Mouse (Mus musculus) stomach, embryonic 16.5 days (tissue): ENCODE measurements around the gene 1700001L19Rik. TPM values are rescaled to one million over a fixed set of nuclear protein-coding genes. Genes with fewer than 3 reads are reported as not detected.
A peak's percentile ranks its signal among the peaks of the same experiment; 100 is the strongest.

Experiments used
- ATAC-seq: fragments of 200-750 bp; cut with Nextera tagmentation; 2 replicates; pipeline ENCODE4 v1.8.0; 2017; ENCODE audit warnings: moderate number of reproducible peaks, moderate TSS enrichment; ENCODE audit not compliant: insufficient read depth, low FRiP score
- H3K27ac ChIP-seq: fragments of 300-500 bp; sonication (generic); 2 replicates; pipeline ENCODE4 v1.5.1; 2014; ENCODE audit warnings: low read length
- H3K27me3 ChIP-seq: fragments of 300-500 bp; sonication (generic); 2 replicates; pipeline ENCODE4 v1.6.1; 2014; ENCODE audit warnings: low read length, control low read depth, mixed read lengths; ENCODE audit not compliant: control insufficient read depth, insufficient read depth
- H3K36me3 ChIP-seq: fragments of 300-500 bp; sonication (generic); 2 replicates; pipeline ENCODE4 v1.6.1; 2014; ENCODE audit warnings: low read length; ENCODE audit not compliant: control insufficient read depth, insufficient read depth
- H3K4me1 ChIP-seq: fragments of 300-500 bp; sonication (generic); 2 replicates; pipeline ENCODE4 v1.6.1; 2014; ENCODE audit warnings: low read length, control low read depth, mixed read lengths; ENCODE audit not compliant: control insufficient read depth, insufficient read depth
- H3K4me2 ChIP-seq: fragments of 300-500 bp; sonication (generic); 2 replicates; pipeline ENCODE4 v1.6.1; 2014; ENCODE audit warnings: low read depth, low read length, mixed read lengths
- H3K4me3 ChIP-seq: fragments of 300-500 bp; sonication (generic); replicated peaks from 2 replicates; pipeline ENCODE4 v1.5.1; 2014; ENCODE audit warnings: mild to moderate bottlenecking, low read length
- H3K9ac ChIP-seq: fragments of 300-500 bp; sonication (generic); 2 replicates; pipeline ENCODE4 v1.6.1; 2014; ENCODE audit warnings: low read length
- H3K9me3 ChIP-seq: fragments of 300-500 bp; sonication (generic); replicated peaks from 2 replicates; pipeline ENCODE4 v1.6.1; 2016; ENCODE audit warnings: low read length, control low read depth; ENCODE audit not compliant: control insufficient read depth
- WGBS: fragments of 180-500 bp; shearing (Covaris S2); extraction: QIAGEN DNeasy Blood & Tissue Kit; methylation state at CpG from one replicate; pipeline ENCODE4 v1.1.7; 2014; 5-methylcytosine and 5-hydroxymethylcytosine counted together
- polyA plus RNA-seq: library from polyadenylated mRNA; unstranded; fragments of >200 nt; fragmentation: Nextera tagmentation; extraction: Ambion mirVana; gene quantifications from 2 replicates; pipeline ENCODE4 v1.2.1, GENCODE M21; 2015

Gene 1700001L19Rik
- polyA plus RNA-seq, 1 experiment from 2014 or later: 0.63 TPM

DNA sequence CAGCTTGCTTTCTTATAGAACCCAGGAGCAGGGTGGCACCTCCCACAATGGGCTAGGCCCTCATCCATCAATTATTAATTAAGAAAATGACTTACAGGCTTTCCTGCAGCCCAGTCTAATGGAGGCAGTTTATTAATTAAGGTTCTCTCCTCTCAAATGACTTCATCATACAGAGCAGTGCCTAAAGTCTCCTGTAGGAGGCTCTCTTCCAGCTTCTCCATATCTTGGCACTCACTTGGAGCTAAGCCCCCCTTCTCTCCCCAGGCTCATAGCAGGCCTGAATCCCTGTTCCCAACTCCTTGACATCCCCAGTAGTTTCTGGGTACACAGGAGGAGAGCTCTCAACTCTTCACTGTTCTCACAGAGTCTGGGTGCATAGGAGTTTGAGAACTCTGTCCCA, 1.7 kb downstream of the 1700001L19Rik start:
- ATAC-seq: no peak
- H3K27me3 ChIP-seq: no peaks in the 10 kb centered on the region
- no peak overlapping the region for H3K4me2 ChIP-seq
- H3K9me3 ChIP-seq: no peaks in the 10 kb centered on the region
- peaks cover 3% of the 10 kb centered on the region; the same call in 1 of the 2 replicates for H3K4me1 ChIP-seq
- 0 out of 2 replicates have a peak, but pooled peaks cover 4% of the 10 kb centered on the region for H3K36me3 ChIP-seq
- H3K4me3 ChIP-seq: no peak overlapping the region
- H3K27ac ChIP-seq: no peak overlapping the region
- H3K9ac ChIP-seq: no peak overlapping the region

GRCm38 (mm10) chr13:68601184-68601583, 4.0 kb downstream of the 1700001L19Rik start:
- Histone ChIP-seq H3K9me3 (no peaks in the 10 kb centered on the region), H3K4me3 (no peak overlapping the region), H3K27ac (no peak overlapping the region), H3K9ac (no peak overlapping the region), H3K4me1 (peaks cover 3% of the 10 kb centered on the region; the same call in 1 of the 2 replicates), H3K4me2 (no peak overlapping the region), H3K27me3 (no peaks in the 10 kb centered on the region), H3K36me3 (no peaks in the 10 kb centered on the region)
- WGBS: 11% methylated on average over 6 of the region's 6 CpGs
- no peak for ATAC-seq

DNA sequence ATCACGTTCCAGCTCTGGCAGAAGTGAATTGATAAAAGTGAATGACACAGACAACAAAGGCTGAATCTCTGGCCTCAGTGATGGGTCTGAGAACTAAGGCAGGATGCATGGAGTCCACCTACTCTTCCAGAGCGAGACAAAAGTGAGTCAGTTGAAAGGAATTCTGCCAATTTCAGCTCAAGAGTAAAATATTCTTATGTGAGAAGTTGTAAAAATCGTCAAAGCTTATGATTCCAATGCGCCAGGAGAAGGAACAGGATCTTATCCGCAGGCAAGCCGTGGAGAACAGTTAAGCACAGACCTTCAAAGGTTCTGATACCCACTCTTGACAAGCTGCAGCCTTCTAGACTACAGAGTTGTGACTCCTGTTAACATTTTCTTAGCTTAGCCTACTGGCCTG, 5.9 kb downstream of the 1700001L19Rik start:
- no peak for ATAC-seq
- Histone ChIP-seq H3K4me1 (0 out of 2 replicates have a peak, but pooled peaks cover 2% of the 10 kb centered on the region), H3K36me3 (no peaks in the 10 kb centered on the region), H3K27ac (no peak overlapping the region), H3K27me3 (no peaks in the 10 kb centered on the region), H3K4me3 (no peak overlapping the region), H3K9ac (no peak overlapping the region), H3K9me3 (no peaks in the 10 kb centered on the region), H3K4me2 (no peak overlapping the region)
- WGBS: 77% methylated on average over 6 of the region's 6 CpGs

DNA sequence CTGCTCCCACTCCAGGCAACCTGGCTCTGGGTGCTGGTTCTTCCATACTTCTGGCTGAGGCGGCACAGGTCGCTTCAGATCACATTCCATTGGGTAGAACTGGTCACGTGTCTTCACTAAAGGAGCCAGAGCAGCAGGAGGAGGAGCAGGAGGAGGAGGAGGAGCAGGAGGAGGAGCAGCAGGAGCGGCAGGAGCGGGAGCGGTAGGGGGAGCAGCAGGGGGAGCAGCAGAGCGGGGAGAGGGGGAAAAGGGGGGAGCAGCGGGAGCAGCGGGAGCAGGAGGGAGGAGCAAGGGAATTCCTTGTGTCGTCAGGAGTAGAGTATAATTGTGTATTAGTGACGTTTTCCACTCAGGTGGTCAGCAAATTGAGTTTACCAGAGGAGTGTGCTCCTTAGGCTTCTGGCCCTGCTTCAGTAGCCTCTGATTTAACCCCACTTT, 8.5 kb downstream of the 1700001L19Rik start:
- Histone ChIP-seq H3K27me3 (no peaks in the 10 kb centered on the region), H3K36me3 (no peaks in the 10 kb centered on the region), H3K9me3 (no peaks in the 10 kb centered on the region), H3K9ac (no peak overlapping the region), H3K4me2 (peak overlapping the region; percentile 45), H3K4me1 (0 out of 2 replicates have a peak, but pooled peaks cover 7% of the 10 kb centered on the region), H3K27ac (no peak overlapping the region), H3K4me3 (peak overlapping the region; percentile 29)
- peak; percentile 79 for ATAC-seq
- WGBS: 6% methylated on average over 11 of the region's 11 CpGs

GRCm38 (mm10) chr13:68607652-68608405, 10.6 kb downstream of the 1700001L19Rik start:
- no peaks in the 10 kb centered on the region for H3K27me3 ChIP-seq
- 0 out of 2 replicates have a peak, but pooled peaks cover 7% of the 10 kb centered on the region for H3K4me1 ChIP-seq
- H3K9ac ChIP-seq: peak overlapping the region; percentile 18; the same call in 1 of the 2 replicates
- peak overlapping the region; percentile 31 for H3K4me3 ChIP-seq
- WGBS: 31% methylated on average over 21 of the region's 21 CpGs
- no peaks in the 10 kb centered on the region for H3K9me3 ChIP-seq
- ATAC-seq: peak; percentile 36; the same call in 1 of the 2 replicates
- H3K27ac ChIP-seq: no peak overlapping the region
- no peaks in the 10 kb centered on the region for H3K36me3 ChIP-seq
- peak overlapping the region; percentile 49 for H3K4me2 ChIP-seq

GRCm38 (mm10) chr13:68622792-68623191, 25.6 kb downstream of the 1700001L19Rik start:
- no peak overlapping the region for H3K4me2 ChIP-seq
- ATAC-seq: no peak
- H3K4me3 ChIP-seq: no peak overlapping the region
- WGBS: 47% methylated on average over 6 of the region's 6 CpGs
- no peaks in the 10 kb centered on the region for H3K27me3 ChIP-seq
- no peak overlapping the region for H3K9ac ChIP-seq
- no peaks in the 10 kb centered on the region for H3K36me3 ChIP-seq
- no peaks in the 10 kb centered on the region for H3K9me3 ChIP-seq
- H3K4me1 ChIP-seq: no peaks in the 10 kb centered on the region
- no peak overlapping the region for H3K27ac ChIP-seq

DNA sequence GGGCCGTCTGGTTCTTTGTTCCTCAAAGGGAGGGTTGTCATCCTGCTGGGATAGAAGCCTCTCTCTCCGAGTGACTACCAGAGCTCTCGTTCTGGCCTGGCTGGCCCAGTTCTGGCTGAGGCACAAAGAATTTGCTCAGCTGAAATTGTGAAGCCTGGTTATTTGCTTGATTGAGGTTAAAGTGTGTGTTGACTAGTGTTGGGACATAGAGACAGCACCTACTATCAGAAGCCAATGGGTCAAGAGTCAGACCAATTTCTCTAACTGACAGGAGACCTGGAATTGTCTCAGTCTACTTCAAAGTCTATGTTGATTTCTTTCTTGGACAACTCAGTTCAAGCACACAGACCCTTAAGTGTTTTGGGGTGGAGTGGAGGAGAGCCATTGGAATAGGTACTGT, 29.8 kb downstream of the 1700001L19Rik start:
- Histone ChIP-seq H3K27ac (no peak overlapping the region), H3K9ac (no peak overlapping the region), H3K9me3 (no peaks in the 10 kb centered on the region), H3K27me3 (no peaks in the 10 kb centered on the region), H3K4me3 (no peak overlapping the region), H3K4me1 (no peaks in the 10 kb centered on the region), H3K36me3 (no peaks in the 10 kb centered on the region), H3K4me2 (no peak overlapping the region)
- no peak for ATAC-seq
- WGBS: 70% methylated on average over 3 of the region's 3 CpGs

DNA sequence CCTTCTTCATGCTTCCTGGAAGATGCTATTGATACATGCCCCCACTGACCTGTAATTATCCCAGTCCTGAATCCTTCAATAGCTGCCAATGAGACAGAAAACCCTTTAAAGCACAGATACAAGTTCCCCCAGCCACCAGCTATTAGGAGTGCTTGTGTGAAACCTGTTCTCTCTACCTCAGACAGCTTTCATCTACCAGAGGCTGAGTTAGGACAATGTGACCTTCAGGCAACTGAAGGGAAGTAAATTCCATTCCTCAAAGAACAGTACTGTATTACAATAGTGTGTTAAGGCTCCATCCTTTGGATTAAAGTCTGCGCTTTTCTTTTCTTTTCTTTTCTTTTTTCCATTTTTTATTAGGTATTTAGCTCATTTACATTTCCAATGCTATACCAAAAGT, 45.6 kb downstream of the 1700001L19Rik start:
- H3K27ac ChIP-seq: no peak overlapping the region
- no peaks in the 10 kb centered on the region for H3K4me1 ChIP-seq
- no peak overlapping the region for H3K4me3 ChIP-seq
- WGBS: 94% methylated on average over 1 of the region's 1 CpGs
- no peaks in the 10 kb centered on the region for H3K27me3 ChIP-seq
- H3K36me3 ChIP-seq: no peaks in the 10 kb centered on the region
- H3K4me2 ChIP-seq: no peak overlapping the region
- no peak for ATAC-seq
- no peak overlapping the region for H3K9ac ChIP-seq
- no peaks in the 10 kb centered on the region for H3K9me3 ChIP-seq
